Mouse (Mus musculus): Measurements from ENCODE around the gene Pla2g4e. TPM values are rescaled to one million over a fixed set of nuclear protein-coding genes. Genes with fewer than 3 reads are reported as not detected.
A peak's percentile ranks its signal among the peaks of the same experiment; 100 is the strongest.

Gene Pla2g4e
- total and polyA plus RNA-seq, 3 experiments, result 3.5 to 5.9 (median 4.0) TPM

- no peak overlapping the region for H3K4me3 ChIP-seq
- no peaks in the 10 kb centered on the region for H3K27me3 ChIP-seq (ENCODE audit: control insufficient read depth, insufficient read depth, low read length)
- H3K79me2 ChIP-seq (replicated peaks; ENCODE audit: control insufficient read depth, insufficient read depth, low read length), result peaks cover 7% of the 10 kb centered on the region
- intact Hi-C loops (cut with DNase I), result loop anchor here (5.0 kb wide), 1 partner anchor 173 kb away; no protein-coding TSS in a partner anchor
- peak overlapping the region; percentile 12; the same call in 1 of the 2 replicates for H3K27ac ChIP-seq
- TF ChIP-seq CTCF (IDR thresholded peaks at IDR 0.05) (no peak), POLR2A (IDR thresholded peaks at IDR 0.05; ENCODE audit: insufficient read depth, low read depth, low read length) (no peak), EP300 (IDR thresholded peaks at IDR 0.05; ENCODE audit: insufficient read depth, low read depth, low read length) (no peak)
- H3K4me1 ChIP-seq (ENCODE audit: control insufficient read depth, insufficient read depth, low read length), result peaks cover 11% of the 10 kb centered on the region
- WGBS, result 51% methylated on average over 3 of the region's 3 CpGs
- peaks cover 28% of the 10 kb centered on the region for H3K36me3 ChIP-seq (ENCODE audit: control insufficient read depth, insufficient read depth, low read length)
- DNase-seq, result no peak
- H3K9ac ChIP-seq (ENCODE audit: low read depth, low read length), result no peak overlapping the region
Measured at GRCm38 (mm10) chr2:120150571-120150970, 94.6 kb downstream of the Pla2g4e start.

GRCm38 (mm10) chr2:120149634-120150033 is 95.5 kb downstream of the Pla2g4e start:
- Histone ChIP-seq H3K36me3 (ENCODE audit: control insufficient read depth, insufficient read depth, low read length) (peaks cover 32% of the 10 kb centered on the region), H3K27ac (peak overlapping the region; percentile 78), H3K27me3 (ENCODE audit: control insufficient read depth, insufficient read depth, low read length) (no peaks in the 10 kb centered on the region), H3K4me1 (ENCODE audit: control insufficient read depth, insufficient read depth, low read length) (peaks cover 11% of the 10 kb centered on the region), H3K4me3 (no peak overlapping the region), H3K9ac (ENCODE audit: low read depth, low read length) (no peak overlapping the region), H3K79me2 (replicated peaks; ENCODE audit: control insufficient read depth, insufficient read depth, low read length) (peaks cover 7% of the 10 kb centered on the region)
- no peak for DNase-seq
- no peak for TF ChIP-seq POLR2A (IDR thresholded peaks at IDR 0.05; ENCODE audit: insufficient read depth, low read depth, low read length)
- no peak for TF ChIP-seq EP300 (IDR thresholded peaks at IDR 0.05; ENCODE audit: insufficient read depth, low read depth, low read length)
- no peak for TF ChIP-seq CTCF (IDR thresholded peaks at IDR 0.05)
- intact Hi-C loops (cut with DNase I), result loop anchor here (5.0 kb wide), 1 partner anchor 172 kb away; no protein-coding TSS in a partner anchor
- WGBS, result 69% methylated on average over 7 of the region's 7 CpGs

- Histone ChIP-seq H3K9ac (ENCODE audit: low read depth, low read length) (peak overlapping the region; percentile 25), H3K27me3 (ENCODE audit: control insufficient read depth, insufficient read depth, low read length) (no peaks in the 10 kb centered on the region), H3K36me3 (ENCODE audit: control insufficient read depth, insufficient read depth, low read length) (peaks cover 32% of the 10 kb centered on the region), H3K79me2 (replicated peaks; ENCODE audit: control insufficient read depth, insufficient read depth, low read length) (peaks cover 11% of the 10 kb centered on the region), H3K27ac (peak overlapping the region; percentile 78), H3K4me1 (ENCODE audit: control insufficient read depth, insufficient read depth, low read length) (peaks cover 12% of the 10 kb centered on the region), H3K4me3 (no peak overlapping the region)
- intact Hi-C loops (cut with DNase I), result no loop called here
- TF ChIP-seq POLR2A (IDR thresholded peaks at IDR 0.05; ENCODE audit: insufficient read depth, low read depth, low read length) (0 out of 2 replicates have a peak, but pooled peaks have one; percentile 21), EP300 (IDR thresholded peaks at IDR 0.05; ENCODE audit: insufficient read depth, low read depth, low read length) (0 out of 2 replicates have a peak, but pooled peaks have one; percentile 18), CTCF (IDR thresholded peaks at IDR 0.05) (no peak)
- WGBS, result 25% methylated on average over 3 of the region's 3 CpGs
- peak in 1 of 2 experiments; percentile 42 for DNase-seq
Measured at GRCm38 (mm10) chr2:120147999-120148398, 97.1 kb downstream of the Pla2g4e start.

GRCm38 (mm10) chr2:120147364-120147763 is 97.8 kb downstream of the Pla2g4e start:
- TF ChIP-seq POLR2A (IDR thresholded peaks at IDR 0.05; ENCODE audit: insufficient read depth, low read depth, low read length) (no peak), CTCF (IDR thresholded peaks at IDR 0.05) (no peak), EP300 (IDR thresholded peaks at IDR 0.05; ENCODE audit: insufficient read depth, low read depth, low read length) (no peak)
- 32% methylated on average over 2 of the region's 2 CpGs for WGBS
- Histone ChIP-seq H3K27me3 (ENCODE audit: control insufficient read depth, insufficient read depth, low read length) (no peaks in the 10 kb centered on the region), H3K79me2 (replicated peaks; ENCODE audit: control insufficient read depth, insufficient read depth, low read length) (peaks cover 11% of the 10 kb centered on the region), H3K9ac (ENCODE audit: low read depth, low read length) (no peak overlapping the region), H3K4me3 (no peak overlapping the region), H3K4me1 (ENCODE audit: control insufficient read depth, insufficient read depth, low read length) (peaks cover 12% of the 10 kb centered on the region), H3K27ac (peak overlapping the region; percentile 78; the same call in 1 of the 2 replicates), H3K36me3 (ENCODE audit: control insufficient read depth, insufficient read depth, low read length) (peaks cover 35% of the 10 kb centered on the region)
- intact Hi-C loops (cut with DNase I), result no loop called here
- no peak for DNase-seq

- peak overlapping the region; percentile 9; the same call in 1 of the 2 replicates for H3K27ac ChIP-seq
- intact Hi-C loops (cut with DNase I), result no loop called here
- no peak for TF ChIP-seq POLR2A (IDR thresholded peaks at IDR 0.05; ENCODE audit: insufficient read depth, low read depth, low read length)
- no peak for TF ChIP-seq CTCF (IDR thresholded peaks at IDR 0.05)
- TF ChIP-seq EP300 (IDR thresholded peaks at IDR 0.05; ENCODE audit: insufficient read depth, low read depth, low read length), result no peak
- H3K36me3 ChIP-seq (ENCODE audit: control insufficient read depth, insufficient read depth, low read length), result peaks cover 36% of the 10 kb centered on the region
- peaks cover 11% of the 10 kb centered on the region for H3K79me2 ChIP-seq (replicated peaks; ENCODE audit: control insufficient read depth, insufficient read depth, low read length)
- peaks cover 12% of the 10 kb centered on the region for H3K4me1 ChIP-seq (ENCODE audit: control insufficient read depth, insufficient read depth, low read length)
- H3K4me3 ChIP-seq, result no peak overlapping the region
- 64% methylated on average over 2 of the region's 2 CpGs for WGBS
- DNase-seq, result no peak
- H3K27me3 ChIP-seq (ENCODE audit: control insufficient read depth, insufficient read depth, low read length), result no peaks in the 10 kb centered on the region
- no peak overlapping the region for H3K9ac ChIP-seq (ENCODE audit: low read depth, low read length)
Measured at GRCm38 (mm10) chr2:120146543-120146942, 98.6 kb downstream of the Pla2g4e start.

GRCm38 (mm10) chr2:120144390-120144789 is 100.7 kb downstream of the Pla2g4e start:
- no peak overlapping the region for H3K27ac ChIP-seq
- no peak for TF ChIP-seq CTCF (IDR thresholded peaks at IDR 0.05)
- no peak for TF ChIP-seq POLR2A (IDR thresholded peaks at IDR 0.05; ENCODE audit: insufficient read depth, low read depth, low read length)
- TF ChIP-seq EP300 (IDR thresholded peaks at IDR 0.05; ENCODE audit: insufficient read depth, low read depth, low read length), result no peak
- peaks cover 19% of the 10 kb centered on the region for H3K4me1 ChIP-seq (ENCODE audit: control insufficient read depth, insufficient read depth, low read length)
- WGBS, result 78% methylated on average over 4 of the region's 4 CpGs
- no peaks in the 10 kb centered on the region for H3K27me3 ChIP-seq (ENCODE audit: control insufficient read depth, insufficient read depth, low read length)
- no peak for DNase-seq
- peaks cover 44% of the 10 kb centered on the region for H3K36me3 ChIP-seq (ENCODE audit: control insufficient read depth, insufficient read depth, low read length)
- H3K79me2 ChIP-seq (replicated peaks; ENCODE audit: control insufficient read depth, insufficient read depth, low read length), result peaks cover 11% of the 10 kb centered on the region
- no peak overlapping the region for H3K4me3 ChIP-seq
- H3K9ac ChIP-seq (ENCODE audit: low read depth, low read length), result no peak overlapping the region
- intact Hi-C loops (cut with DNase I), result no loop called here

All from heart, adult 2 months (tissue).